Comparison of ENCODE assay signal across 23 mouse cellular contexts in the genomic region with DNA sequence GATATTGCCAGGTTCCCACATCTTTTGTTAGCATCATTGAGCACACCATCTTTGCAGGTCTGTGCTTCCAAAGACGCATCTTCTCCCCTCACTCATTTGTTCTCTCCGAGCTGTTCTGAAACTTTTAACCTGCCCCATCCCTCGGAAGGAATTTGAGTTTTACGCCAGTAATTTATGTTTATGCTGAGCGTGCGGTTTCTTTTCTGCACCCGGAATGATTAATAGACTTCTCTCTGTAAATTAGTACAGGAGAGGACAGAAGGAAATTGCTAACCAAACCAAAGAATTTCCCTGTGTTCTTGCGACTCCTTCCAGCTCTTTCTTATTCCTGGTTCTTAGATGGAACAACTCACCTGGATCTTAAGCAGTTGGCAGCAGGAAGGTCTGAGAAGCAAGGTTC.
"Had no signal": no experiment of that assay in that cellular context is flagged by ENCODE, and none has a peak within 500 bp of the region (broad histone marks: within the 10 kb centered on the region; RNA-seq: fewer than 3 reads in every experiment).

No protein-coding gene starts in this region.

- H3K4me3 ChIP-seq: gastrocnemius, adult 2 months; heart, embryonic 10.5 days; heart, embryonic 12.5 days; hindbrain, embryonic 10.5 days; hindbrain, embryonic 12.5 days; intestine, embryonic 15.5 days; layer of hippocampus, adult 2 months; limb, embryonic 13.5 days; limb, embryonic 15.5 days; liver, embryonic 12.5 days had no signal

- H3K4me2 ChIP-seq: heart, embryonic 12.5 days; hindbrain, embryonic 12.5 days; hindbrain, embryonic 14.5 days; intestine, embryonic 15.5 days; limb, embryonic 13.5 days; limb, embryonic 15.5 days; liver, embryonic 12.5 days had no signal

- H3K27ac ChIP-seq: gastrocnemius, adult 2 months; heart, embryonic 10.5 days; hindbrain, embryonic 10.5 days; hindbrain, embryonic 12.5 days; hindbrain, embryonic 14.5 days; intestine, embryonic 15.5 days; layer of hippocampus, adult 2 months; limb, embryonic 13.5 days; limb, embryonic 15.5 days; liver, embryonic 12.5 days; liver, embryonic 14.5 days had no signal

- H3K9me3 ChIP-seq: heart, embryonic 10.5 days; heart, embryonic 12.5 days; hindbrain, embryonic 10.5 days; hindbrain, embryonic 12.5 days; intestine, embryonic 15.5 days; limb, embryonic 13.5 days; limb, embryonic 15.5 days; liver, embryonic 12.5 days had no signal

- H3K36me3 ChIP-seq: heart, embryonic 10.5 days; heart, embryonic 12.5 days; hindbrain, embryonic 10.5 days; hindbrain, embryonic 12.5 days; intestine, embryonic 15.5 days; limb, embryonic 13.5 days; limb, embryonic 15.5 days; liver, embryonic 12.5 days had no signal

- H3K9ac ChIP-seq: heart, embryonic 12.5 days; hindbrain, embryonic 12.5 days; hindbrain, embryonic 14.5 days; intestine, embryonic 15.5 days; limb, embryonic 13.5 days; limb, embryonic 15.5 days; liver, embryonic 12.5 days; liver, embryonic 14.5 days had no signal

- ATAC-seq: forebrain, embryonic 16.5 days; hindbrain, embryonic 16.5 days; inflammation-experienced regulatory T-cells, adult 6 months; intestine, embryonic 15.5 days; intestine, postnatal 0 days; liver, embryonic 12.5 days had no signal

- DNase-seq: gastrocnemius, adult 2 months; gastrocnemius, postnatal 10 days; gastrocnemius, postnatal 25 days; heart, adult 18-20 months; heart, postnatal 10 days; heart, postnatal 4 days; left cerebral cortex, postnatal 4 days; lung, adult 18-20 months had no signal

- H3K27me3 ChIP-seq: heart, embryonic 12.5 days; hindbrain, embryonic 12.5 days; intestine, embryonic 15.5 days; limb, embryonic 15.5 days; liver, embryonic 12.5 days had no signal

- H3K4me1 ChIP-seq: heart, embryonic 12.5 days; hindbrain, embryonic 12.5 days; intestine, embryonic 15.5 days; liver, embryonic 12.5 days had no signal
